Mouse (Mus musculus) G1E (cell line): ENCODE results near the gene Lrfn3. TPM values are rescaled to one million over a fixed set of nuclear protein-coding genes. Genes with fewer than 3 reads are reported as not detected.

Source experiments
- ATAC-seq: 2 replicates; pipeline ENCODE4 v1.8.0; 2016; ENCODE audit warnings: mild to moderate bottlenecking; ENCODE audit not compliant: insufficient number of reproducible peaks, poor library complexity, low FRiP score, severe bottlenecking; ENCODE audit errors: extremely low read depth
- DNase-seq: peaks from one replicate; pipeline ENCODE4 v3.0.0; 2012; ENCODE audit warnings: low spot score
- H3K27me3 ChIP-seq: 2 replicates; pipeline ENCODE4 v1.6.1; 2012; ENCODE audit warnings: mild to moderate bottlenecking, low read length, inconsistent platforms; ENCODE audit not compliant: insufficient read depth
- H3K36me3 ChIP-seq: replicated peaks from 2 replicates; pipeline ENCODE3; 2012; ENCODE audit warnings: mild to moderate bottlenecking, inconsistent platforms
- H3K4me1 ChIP-seq: 2 replicates; pipeline ENCODE4 v1.6.1; 2012; ENCODE audit warnings: low read depth, low read length, inconsistent platforms, mixed read lengths; ENCODE audit not compliant: insufficient read depth
- H3K4me3 ChIP-seq: 2 replicates; pipeline ENCODE4 v1.5.1; 2012; ENCODE audit warnings: low read depth, mild to moderate bottlenecking, inconsistent platforms, low read length, moderate library complexity, mixed read lengths
- H3K9me3 ChIP-seq: replicated peaks from 2 replicates; pipeline ENCODE4 v1.6.1; 2012; ENCODE audit warnings: inconsistent platforms
- CTCF ChIP-seq: IDR thresholded peaks from 2 replicates; pipeline ENCODE4 v1.5.1; 2012; ENCODE audit warnings: low read depth, low read length, inconsistent platforms, mixed read lengths
- GATA1 ChIP-seq: IDR thresholded peaks from 2 replicates; pipeline ENCODE4 v1.6.1; 2012; ENCODE audit warnings: borderline replicate concordance, low read length, inconsistent platforms, mixed read lengths
- GATA2 ChIP-seq: IDR thresholded peaks from 2 replicates; pipeline ENCODE4 v1.6.1; 2012; ENCODE audit warnings: low read depth, low read length, inconsistent platforms, borderline replicate concordance
- POLR2AphosphoS5 ChIP-seq: IDR thresholded peaks from 2 replicates; pipeline ENCODE4 v1.6.1; 2012; ENCODE audit warnings: low read depth, low read length, inconsistent platforms; ENCODE audit not compliant: insufficient replicate concordance
- TAL1 ChIP-seq: conservative IDR thresholded peaks from 2 replicates; pipeline ENCODE4 v1.6.1; 2012; ENCODE audit warnings: low read depth, low read length, inconsistent platforms, mixed read lengths
- polyA plus RNA-seq: library from polyadenylated mRNA; stranded (reverse); fragments of >175 nt; gene quantifications from 2 replicates; pipeline ENCODE4 v1.2.3, GENCODE M21; 2012
- total RNA-seq, 2 experiments: library from RNA; stranded (forward) in 1 of 2; stranded (reverse) in 1 of 2; fragments of 200-1000 nt in 1 of 2; fragments of >200 nt in 1 of 2; fragmentation: Nextera tagmentation in 1 of 2; gene quantifications; 2 replicates each; pipeline ENCODE4 v1.2.3; 2014 to 2017

The Lrfn3 gene
- total and polyA plus RNA-seq, 3 experiments = 0.11 TPM; not detected in 2

DNA sequence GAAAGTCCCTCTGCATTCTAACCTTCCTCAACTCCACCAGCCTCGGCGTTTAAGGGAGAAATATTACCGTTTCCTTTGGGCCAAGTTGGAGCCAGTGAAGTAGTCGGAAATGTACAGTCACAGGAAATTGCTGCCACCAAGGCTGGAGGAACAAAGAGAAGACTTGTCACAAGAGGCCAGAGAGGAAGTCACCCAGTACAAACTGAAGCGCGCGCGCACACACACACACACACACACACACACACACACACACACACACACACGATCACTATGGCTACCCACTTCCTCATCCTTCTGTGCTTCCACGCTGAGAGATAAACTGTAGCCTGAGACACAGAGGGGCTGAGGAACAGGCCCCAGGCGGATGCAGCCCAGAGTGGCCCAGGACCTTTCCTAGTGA lies 31.8 kb upstream of the Lrfn3 start:
- H3K36me3 ChIP-seq = no peaks in the 10 kb centered on the region
- H3K4me1 ChIP-seq = peaks cover 4% of the 10 kb centered on the region; the same call in 1 of the 2 replicates
- TF ChIP-seq GATA1 (no peak), GATA2 (no peak), POLR2AphosphoS5 (no peak), TAL1 (no peak)
- no peak overlapping the region for H3K4me3 ChIP-seq
- DNase-seq (no peak), ATAC-seq (peak; percentile 40; the same call in 1 of the 2 replicates)
- H3K27me3 ChIP-seq = 0 out of 2 replicates have a peak, but pooled peaks cover 2% of the 10 kb centered on the region
- no peaks in the 10 kb centered on the region for H3K9me3 ChIP-seq

- no peaks in the 10 kb centered on the region for H3K36me3 ChIP-seq
- TF ChIP-seq GATA2 = no peak
- TF ChIP-seq POLR2AphosphoS5 = no peak
- no peak for TF ChIP-seq GATA1
- no peak for TF ChIP-seq TAL1
- no peak for TF ChIP-seq CTCF
- H3K27me3 ChIP-seq = 0 out of 2 replicates have a peak, but pooled peaks cover 2% of the 10 kb centered on the region
- peaks cover 4% of the 10 kb centered on the region; the same call in 1 of the 2 replicates for H3K4me1 ChIP-seq
- no peak for ATAC-seq
- H3K4me3 ChIP-seq = no peak overlapping the region
- no peak for DNase-seq
- H3K9me3 ChIP-seq = no peaks in the 10 kb centered on the region
Observed at GRCm38 (mm10) chr7:30393631-30394030, 31.1 kb upstream of the Lrfn3 start.

- TF ChIP-seq GATA2 = no peak
- TF ChIP-seq TAL1 = no peak
- TF ChIP-seq CTCF = no peak
- no peak for TF ChIP-seq GATA1
- no peak for TF ChIP-seq POLR2AphosphoS5
- H3K4me3 ChIP-seq = no peak overlapping the region
- no peak for ATAC-seq
Observed at GRCm38 (mm10) chr7:30392746-30393520, 30.4 kb upstream of the Lrfn3 start.

DNA sequence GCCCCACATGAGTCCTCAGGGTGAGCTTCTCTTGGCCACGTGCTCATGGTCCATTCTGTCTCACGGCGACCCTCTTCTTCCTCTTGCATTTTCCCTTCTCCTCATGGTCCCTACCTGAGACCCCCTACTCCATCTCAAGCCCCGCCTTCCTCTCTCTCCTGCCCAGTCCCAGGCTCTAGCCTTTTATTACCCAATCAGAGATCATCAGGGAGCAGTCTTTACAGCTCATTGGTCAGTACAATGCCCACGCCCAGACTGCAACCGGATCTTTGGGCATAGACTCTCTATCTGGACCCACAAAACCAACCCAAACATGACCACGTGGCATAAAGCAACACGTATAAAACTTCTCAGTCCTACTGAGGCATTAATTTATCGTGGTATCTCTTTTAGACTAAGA lies 21.5 kb upstream of the Lrfn3 start:
- H3K4me3 ChIP-seq = no peak overlapping the region

More at GRCm38 (mm10) chr7:30392746-30393520, 30.4 kb upstream of the Lrfn3 start:
- H3K27me3 ChIP-seq = 0 out of 2 replicates have a peak, but pooled peaks cover 2% of the 10 kb centered on the region
- no peaks in the 10 kb centered on the region for H3K36me3 ChIP-seq
- no peak for DNase-seq
- peaks cover 4% of the 10 kb centered on the region; the same call in 1 of the 2 replicates for H3K4me1 ChIP-seq
- no peaks in the 10 kb centered on the region for H3K9me3 ChIP-seq

GRCm38 (mm10) chr7:30380061-30380460 lies 17.5 kb upstream of the Lrfn3 start:
- TF ChIP-seq POLR2AphosphoS5 = no peak
- TF ChIP-seq GATA2 = no peak
- no peak for TF ChIP-seq GATA1
- TF ChIP-seq CTCF = no peak
- TF ChIP-seq TAL1 = no peak
- no peaks in the 10 kb centered on the region for H3K36me3 ChIP-seq
- H3K4me3 ChIP-seq = no peak overlapping the region
- H3K27me3 ChIP-seq = no peaks in the 10 kb centered on the region
- DNase-seq (no peak), ATAC-seq (no peak)
- H3K4me1 ChIP-seq = no peaks in the 10 kb centered on the region
- no peaks in the 10 kb centered on the region for H3K9me3 ChIP-seq

More for the DNA sequence above, 21.5 kb upstream of the Lrfn3 start:
- H3K36me3 ChIP-seq = no peaks in the 10 kb centered on the region
- DNase-seq = no peak
- H3K9me3 ChIP-seq = no peaks in the 10 kb centered on the region
- TF ChIP-seq CTCF (no peak), GATA2 (no peak), POLR2AphosphoS5 (no peak), GATA1 (no peak), TAL1 (no peak)
- no peak for ATAC-seq
- H3K27me3 ChIP-seq = no peaks in the 10 kb centered on the region
- H3K4me1 ChIP-seq = no peaks in the 10 kb centered on the region

DNA sequence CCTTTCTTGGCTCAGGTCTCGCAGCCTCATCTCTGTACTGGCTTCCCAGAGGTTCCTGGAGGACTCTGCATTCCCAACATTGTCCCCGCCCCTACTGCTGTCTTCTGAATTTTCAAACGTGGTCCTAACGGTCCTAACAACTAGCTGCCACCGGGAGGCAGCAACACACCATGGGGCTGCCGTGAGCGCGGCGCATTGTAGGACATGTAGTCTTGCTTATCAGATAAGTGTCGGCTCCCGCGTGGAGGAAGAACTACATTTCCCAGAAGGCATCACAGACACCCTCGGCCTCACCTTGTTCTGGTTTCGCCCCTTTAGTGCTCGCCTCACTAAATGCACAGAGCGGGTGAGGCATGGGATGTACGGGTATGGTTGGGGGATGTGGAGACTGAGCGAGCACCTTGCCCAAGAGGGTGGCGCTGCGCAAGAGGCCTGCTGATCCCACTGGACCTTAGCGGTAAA lies 11.0 kb upstream of the Lrfn3 start:
- TF ChIP-seq CTCF (peak; percentile 37), TAL1 (no peak), POLR2AphosphoS5 (no peak), GATA2 (no peak), GATA1 (no peak)
- Histone ChIP-seq H3K4me1 (peaks cover 9% of the 10 kb centered on the region), H3K4me3 (peak overlapping the region; percentile 57; the same call in 1 of the 2 replicates), H3K9me3 (no peaks in the 10 kb centered on the region), H3K36me3 (no peaks in the 10 kb centered on the region), H3K27me3 (peaks cover 6% of the 10 kb centered on the region; the same call in 1 of the 2 replicates)
- DNase-seq = peak; percentile 71
- peak; percentile 99 for ATAC-seq
